14 mouse cellular contexts compared by ENCODE assay signal in genomic region chr1:138010910-138011477, GRCm38 (mm10).
A peak's percentile ranks its signal among the peaks of the same experiment; 100 is the strongest.
DNase-seq lines count a peak whose midpoint lies in the region; ATAC-seq and TF ChIP-seq lines count a peak whose summit lies in the region.
"Had no signal": no experiment of that assay in that cellular context is flagged by ENCODE, and none has a peak within 500 bp of the region (broad histone marks: within the 10 kb centered on the region; RNA-seq: fewer than 3 reads in every experiment).

No protein-coding gene starts in this region.

- H3K27ac ChIP-seq in cerebellum, adult 2 months (ENCODE audit: insufficient read depth, low read length) = no peak overlapping the region
- H3K27ac ChIP-seq in heart, embryonic 10.5 days = no peak overlapping the region
- H3K27ac ChIP-seq in embryonic facial prominence, embryonic 12.5 days = 0 out of 2 replicates have a peak overlapping the region, but pooled peaks have one; percentile 23
- H3K27ac ChIP-seq in left cerebral cortex, adult 2 months = no peak overlapping the region
- H3K27ac ChIP-seq: hindbrain, postnatal 0 days; midbrain, embryonic 12.5 days had no signal

- no peak for ATAC-seq in embryonic facial prominence, embryonic 12.5 days (ENCODE audit: insufficient number of reproducible peaks, insufficient read depth, low FRiP score, low TSS enrichment)
- no peak for ATAC-seq in frontal cortex, adult (ENCODE audit: low TSS enrichment)
- ATAC-seq: hindbrain, postnatal 0 days had no signal

- H3K9ac ChIP-seq in embryonic facial prominence, embryonic 12.5 days = no peak overlapping the region
- H3K9ac ChIP-seq: midbrain, embryonic 12.5 days had no signal

- H3K9me3 ChIP-seq in heart, embryonic 10.5 days = no peaks in the 10 kb centered on the region
- H3K9me3 ChIP-seq in embryonic facial prominence, embryonic 12.5 days = no peaks in the 10 kb centered on the region
- H3K9me3 ChIP-seq: midbrain, embryonic 12.5 days had no signal

- no peak for TF ChIP-seq POLR2A in cerebellum, adult 2 months (IDR thresholded peaks at IDR 0.05; ENCODE audit: borderline replicate concordance, insufficient read depth, low read length)

- peak; percentile 13 to 15 for DNase-seq in cerebellum, adult 2 months
- DNase-seq in cerebellum, adult 11 months = no peak
- peak; percentile 6 for DNase-seq in heart, postnatal 4 days
- no peak for DNase-seq in heart, embryonic 10.5 days (ENCODE audit: low spot score)
- peak; percentile 48 for DNase-seq in retina, embryonic 14.5 days (ENCODE audit: low spot score)
- no peak for DNase-seq in left cerebral cortex, adult 2 months (ENCODE audit: extremely low spot score in 1 of 2, low spot score in 2 of 2)
- DNase-seq: heart, postnatal 36 days; kidney, adult 2 months; left cerebral cortex, postnatal 4 days had no signal

- H3K4me2 ChIP-seq in embryonic facial prominence, embryonic 12.5 days (replicated peaks) = no peak overlapping the region
- H3K4me2 ChIP-seq: midbrain, embryonic 12.5 days had no signal

- WGBS in cerebellum, adult 2 months = 7% methylated on average over 7 of the region's 7 CpGs
- 53% methylated on average over 7 of the region's 7 CpGs for WGBS in heart, embryonic 10.5 days
- WGBS in embryonic facial prominence, embryonic 12.5 days = 39% methylated on average over 7 of the region's 7 CpGs

- intact Hi-C loops in left cerebral cortex, adult 2 months (cut with DNase I) = no loop called here

- H3K4me3 ChIP-seq in cerebellum, adult 2 months (replicated peaks; ENCODE audit: insufficient read depth, low read depth, low read length) = no peak overlapping the region
- no peak overlapping the region for H3K4me3 ChIP-seq in heart, embryonic 10.5 days
- H3K4me3 ChIP-seq in embryonic facial prominence, embryonic 12.5 days = no peak overlapping the region
- H3K4me3 ChIP-seq in left cerebral cortex, adult 2 months = no peak overlapping the region
- H3K4me3 ChIP-seq: midbrain, embryonic 12.5 days; myocyte had no signal

- peaks cover 2% of the 10 kb centered on the region; the same call in 1 of the 2 replicates for H3K4me1 ChIP-seq in cerebellum, adult 2 months (ENCODE audit: control insufficient read depth, insufficient read depth, low read length)
- no peaks in the 10 kb centered on the region for H3K4me1 ChIP-seq in heart, embryonic 10.5 days
- peaks cover 9% of the 10 kb centered on the region; the same call in 1 of the 2 replicates for H3K4me1 ChIP-seq in embryonic facial prominence, embryonic 12.5 days
- H3K4me1 ChIP-seq: midbrain, embryonic 12.5 days had no signal

- no peak for TF ChIP-seq CTCF in cerebellum, adult 2 months (IDR thresholded peaks at IDR 0.05; ENCODE audit: borderline replicate concordance, insufficient read depth, low read depth, low read length)
- no peak for TF ChIP-seq CTCF in left cerebral cortex, adult 2 months (IDR thresholded peaks at IDR 0.05)

- H3K36me3 ChIP-seq in heart, embryonic 10.5 days = no peaks in the 10 kb centered on the region
- no peaks in the 10 kb centered on the region for H3K36me3 ChIP-seq in embryonic facial prominence, embryonic 12.5 days
- H3K36me3 ChIP-seq: midbrain, embryonic 12.5 days had no signal

- H3K27me3 ChIP-seq in cerebellum, adult 2 months (ENCODE audit: control insufficient read depth, insufficient read depth, low read length) = no peaks in the 10 kb centered on the region
- H3K27me3 ChIP-seq in heart, embryonic 10.5 days (ENCODE audit: insufficient read depth, poor library complexity, severe bottlenecking) = no peaks in the 10 kb centered on the region
- no peaks in the 10 kb centered on the region for H3K27me3 ChIP-seq in embryonic facial prominence, embryonic 12.5 days
- H3K27me3 ChIP-seq: midbrain, embryonic 12.5 days had no signal

Comparison
In these comparisons a context has a peak if more than half of its experiments do, and no peak if none do; other contexts are left out.
1. DNase-seq: peak in cerebellum, adult 2 months (2 of 2), heart, postnatal 4 days (single experiment) and retina, embryonic 14.5 days (single experiment); none in cerebellum, adult 11 months (single experiment), heart, embryonic 10.5 days (single experiment) and left cerebral cortex, adult 2 months (0 of 2).